Mouse (Mus musculus) ES-E14 (cell line): Measurements from ENCODE around the gene Msi2. TPM values are rescaled to one million over a fixed set of nuclear protein-coding genes. Genes with fewer than 3 reads are reported as not detected.

Experiments used
- DNase-seq: peaks from one replicate; pipeline ENCODE4 v3.0.0-alpha.2; 2013; ENCODE audit warnings: low read depth, low spot score
- H3K27ac ChIP-seq: 2 replicates; pipeline ENCODE4 v1.5.1; 2012; ENCODE audit warnings: low read depth, mild to moderate bottlenecking, low read length, moderate library complexity, mixed read lengths; ENCODE audit not compliant: poor library complexity, insufficient read depth, severe bottlenecking
- H3K36me3 ChIP-seq: 2 replicates; pipeline ENCODE4 v1.6.1; 2012; ENCODE audit warnings: mild to moderate bottlenecking, low read length, moderate library complexity, mixed read lengths; ENCODE audit not compliant: control insufficient read depth, poor library complexity, insufficient read depth, severe bottlenecking
- H3K4me1 ChIP-seq, 2 experiments: fragments of 150-350 bp in 1 of 2; sonication (generic) in 1 of 2; 2 replicates each; pipeline ENCODE4 v1.6.1; 2012; ENCODE audit warnings: low read length in 2 of 2, mild to moderate bottlenecking in 1 of 2, mixed read lengths in 1 of 2; ENCODE audit not compliant: control insufficient read depth in 2 of 2, insufficient read depth in 2 of 2, poor library complexity in 1 of 2
- H3K4me3 ChIP-seq, 2 experiments: fragments of 150-350 bp in 1 of 2; sonication (generic) in 1 of 2; 2 replicates each; pipeline ENCODE4 v1.5.1; 2012; ENCODE audit warnings: low read length in 2 of 2, low read depth in 1 of 2, mild to moderate bottlenecking in 1 of 2, mixed read lengths in 1 of 2; ENCODE audit not compliant: insufficient read depth in 1 of 2, poor library complexity in 1 of 2, severe bottlenecking in 1 of 2
- H3K9ac ChIP-seq: 2 replicates; pipeline ENCODE4 v1.6.1; 2012; ENCODE audit warnings: low read depth, mild to moderate bottlenecking, low read length, mixed read lengths; ENCODE audit not compliant: poor library complexity, insufficient read depth, severe bottlenecking
- H3K9me3 ChIP-seq: fragments of 150-350 bp; sonication (generic); 2 replicates; pipeline ENCODE4 v1.6.1; 2012; ENCODE audit warnings: low read depth, mild to moderate bottlenecking, low read length; ENCODE audit not compliant: control insufficient read depth, insufficient read depth
- CHD2 ChIP-seq: IDR thresholded peaks from 2 replicates; pipeline ENCODE4 v1.6.1; 2014; ENCODE audit warnings: mild to moderate bottlenecking, low read depth, low read length, inconsistent platforms
- HCFC1 ChIP-seq: IDR thresholded peaks from 2 replicates; pipeline ENCODE4 v1.6.1; 2012; ENCODE audit warnings: low read length, inconsistent platforms, borderline replicate concordance; ENCODE audit not compliant: insufficient read depth
- MAFK ChIP-seq: IDR thresholded peaks from 2 replicates; pipeline ENCODE4 v1.6.1; 2014; ENCODE audit warnings: mild to moderate bottlenecking, low read depth, low read length, inconsistent platforms; ENCODE audit not compliant: insufficient read depth
- ZC3H11A ChIP-seq: IDR thresholded peaks from 2 replicates; pipeline ENCODE4 v1.6.1; 2012; ENCODE audit warnings: low read depth, mild to moderate bottlenecking, inconsistent platforms, low read length, borderline replicate concordance
- ZNF384 ChIP-seq: IDR thresholded peaks from 2 replicates; pipeline ENCODE4 v1.6.1; 2012; ENCODE audit warnings: low read depth, low read length, inconsistent platforms
- in situ Hi-C, 2 experiments: fragments of 600-800 bp; cut with MboI; formaldehyde crosslinking; loops; one replicate each; pipeline ENCODE4 v1.15.1; 2025; ENCODE audit warnings: low sequenced_read_pairs in 2 of 2, inconsistent platforms in 1 of 2; ENCODE audit not compliant: unreplicated experiment in 2 of 2
- total RNA-seq: library from RNA; depleted of rRNA; stranded (reverse); fragments of 300-350 nt; gene quantifications from 2 replicates; pipeline ENCODE4 v1.2.3, GENCODE M21; 2012

Gene Msi2
- total RNA-seq, 1 experiment = 66.4 TPM

GRCm38 (mm10) chr11:88364231-88364630 lies 354.1 kb downstream of the Msi2 start:
- TF ChIP-seq MAFK (no peak), CHD2 (no peak), ZNF384 (no peak), HCFC1 (no peak), ZC3H11A (no peak)
- Histone ChIP-seq H3K36me3 (peaks cover 9% of the 10 kb centered on the region; the same call in 1 of the 2 replicates), H3K9me3 (no peaks in the 10 kb centered on the region), H3K27ac (no peak overlapping the region), H3K9ac (no peak overlapping the region), H3K4me1 (peaks cover 6 to 8% of the 10 kb centered on the region in 2 experiments; a peak in 2 of 4 replicates), H3K4me3 (no peak overlapping the region)
- in situ Hi-C loops = no loop called here
- DNase-seq = no peak

- no peak for TF ChIP-seq ZNF384
- no peak for TF ChIP-seq HCFC1
- no peak for TF ChIP-seq ZC3H11A
- TF ChIP-seq CHD2 = no peak
- TF ChIP-seq MAFK = no peak
- Histone ChIP-seq H3K4me1 (peaks cover 6 to 8% of the 10 kb centered on the region in 2 experiments; a peak in 2 of 4 replicates), H3K4me3 (no peak overlapping the region), H3K27ac (no peak overlapping the region), H3K9me3 (no peaks in the 10 kb centered on the region), H3K9ac (no peak overlapping the region), H3K36me3 (peaks cover 9% of the 10 kb centered on the region; the same call in 1 of the 2 replicates)
- in situ Hi-C loops = no loop called here
- no peak for DNase-seq
Measured at GRCm38 (mm10) chr11:88363481-88363880, 354.8 kb downstream of the Msi2 start.

- peaks cover 12% of the 10 kb centered on the region; the same call in 1 of the 2 replicates for H3K36me3 ChIP-seq
- H3K9me3 ChIP-seq = no peaks in the 10 kb centered on the region
- no peak for DNase-seq
- TF ChIP-seq ZNF384 (no peak), MAFK (no peak), HCFC1 (no peak), ZC3H11A (no peak), CHD2 (no peak)
- H3K27ac ChIP-seq = no peak overlapping the region
- peaks cover 0 to 2% of the 10 kb centered on the region in 2 experiments; a peak in 1 of 4 replicates for H3K4me1 ChIP-seq
- in situ Hi-C loops = no loop called here
- no peak overlapping the region for H3K4me3 ChIP-seq
- no peak overlapping the region for H3K9ac ChIP-seq
Measured at GRCm38 (mm10) chr11:88359736-88360135, 358.6 kb downstream of the Msi2 start.

- Histone ChIP-seq H3K27ac (no peak overlapping the region), H3K4me3 (no peak overlapping the region), H3K9ac (no peak overlapping the region), H3K4me1 (peaks cover 0 to 2% of the 10 kb centered on the region in 2 experiments; a peak in 1 of 4 replicates), H3K9me3 (no peaks in the 10 kb centered on the region), H3K36me3 (peaks cover 14% of the 10 kb centered on the region; the same call in 1 of the 2 replicates)
- DNase-seq = no peak
- in situ Hi-C loops = no loop called here
- TF ChIP-seq MAFK (no peak), ZNF384 (no peak), CHD2 (no peak), HCFC1 (no peak), ZC3H11A (no peak)
Measured at GRCm38 (mm10) chr11:88357325-88357724, 361.0 kb downstream of the Msi2 start.
